Mouse (Mus musculus) thymus, postnatal 25 days (tissue): ENCODE results near the gene Zfp385a.

Experiments
- DNase-seq: peaks from one replicate; pipeline ENCODE4 v3.0.0; 2022

The Zfp385a gene

DNA sequence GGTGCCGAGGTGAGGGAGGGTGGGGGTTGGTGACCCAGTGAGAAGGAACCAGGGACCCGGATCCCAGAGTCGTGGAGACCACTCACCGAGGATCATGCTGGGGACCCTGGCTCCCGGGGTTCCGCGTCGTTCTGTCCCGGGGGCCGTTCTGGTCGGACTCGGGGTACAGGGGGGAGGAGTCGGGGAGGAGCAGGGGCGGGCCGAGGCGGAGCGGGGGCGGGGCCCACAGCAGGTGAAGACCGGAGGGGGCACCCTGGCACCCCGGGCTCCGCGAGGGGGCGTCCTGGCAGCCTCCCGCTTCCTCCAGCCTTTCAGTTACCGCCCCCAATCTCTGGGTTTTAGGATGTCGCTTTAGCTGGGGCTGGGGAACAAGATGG lies at the start of gene Zfp385a:
TSS of gene Zfp385a (minus strand) at position 133 of the 377 bp plus-strand sequence.
- peak; percentile 87 for DNase-seq

DNA sequence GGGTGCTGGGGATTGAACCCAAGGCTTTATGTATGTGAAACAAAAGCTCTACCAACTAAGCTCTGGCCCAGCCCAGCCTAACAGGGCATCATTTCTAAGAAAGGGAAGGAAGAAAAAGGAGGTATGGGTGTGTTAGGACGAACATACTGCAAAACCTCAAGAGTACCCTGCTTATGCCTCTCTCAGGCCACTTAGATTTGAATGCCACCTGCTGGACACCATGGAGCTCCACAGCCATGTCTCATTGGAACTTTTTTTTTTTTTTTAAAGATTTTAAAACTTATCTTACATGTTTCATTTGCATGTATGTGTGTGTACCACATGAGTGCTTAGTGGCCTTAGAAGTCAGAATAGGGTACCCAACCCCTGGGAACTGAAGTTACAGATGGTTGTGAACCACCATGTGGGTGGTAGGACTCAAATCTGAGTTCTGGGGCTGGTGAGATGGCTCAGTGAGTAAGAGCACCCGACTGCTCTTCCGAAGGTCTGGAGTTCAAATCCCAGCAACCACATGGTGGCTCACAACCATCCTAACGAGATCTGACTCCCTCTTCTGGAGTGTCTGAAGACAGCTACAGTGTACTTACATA lies 48.8 kb upstream of the Zfp385a start:
- no peak for DNase-seq

DNA sequence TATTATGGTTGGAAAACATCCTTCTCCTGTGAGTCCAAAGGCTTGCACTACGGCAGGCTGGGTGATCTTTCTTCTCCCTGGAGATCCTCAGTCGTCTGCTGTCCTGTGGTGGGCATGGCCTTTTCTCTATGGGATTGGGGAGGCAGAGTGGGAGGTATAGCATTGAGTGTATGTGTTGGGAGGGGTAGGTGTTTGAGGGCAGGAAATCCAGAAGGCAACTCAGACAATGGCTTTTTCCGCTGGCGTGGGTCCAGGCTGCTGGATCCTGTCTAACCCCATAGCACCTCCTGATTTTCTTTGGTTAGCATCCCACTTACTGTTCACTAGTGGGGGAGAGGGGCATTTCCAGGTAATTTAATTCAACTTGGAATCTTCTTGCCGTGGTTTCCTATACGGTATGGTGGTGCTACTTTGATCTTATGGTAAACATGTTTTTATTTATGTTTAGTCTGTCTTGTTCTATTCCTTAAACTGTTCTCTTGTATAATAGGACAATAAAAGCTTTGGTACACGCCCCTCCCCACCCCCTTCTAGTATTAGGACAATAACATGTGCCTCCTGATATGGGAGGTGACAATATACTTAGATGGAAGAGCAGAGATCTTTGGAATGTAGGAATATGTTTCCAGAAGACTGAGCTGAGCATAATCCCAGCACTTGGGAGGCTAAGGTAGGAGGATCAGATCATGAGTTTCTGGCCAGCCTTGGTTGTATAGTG lies 44.0 kb upstream of the Zfp385a start:
- no peak for DNase-seq

DNA sequence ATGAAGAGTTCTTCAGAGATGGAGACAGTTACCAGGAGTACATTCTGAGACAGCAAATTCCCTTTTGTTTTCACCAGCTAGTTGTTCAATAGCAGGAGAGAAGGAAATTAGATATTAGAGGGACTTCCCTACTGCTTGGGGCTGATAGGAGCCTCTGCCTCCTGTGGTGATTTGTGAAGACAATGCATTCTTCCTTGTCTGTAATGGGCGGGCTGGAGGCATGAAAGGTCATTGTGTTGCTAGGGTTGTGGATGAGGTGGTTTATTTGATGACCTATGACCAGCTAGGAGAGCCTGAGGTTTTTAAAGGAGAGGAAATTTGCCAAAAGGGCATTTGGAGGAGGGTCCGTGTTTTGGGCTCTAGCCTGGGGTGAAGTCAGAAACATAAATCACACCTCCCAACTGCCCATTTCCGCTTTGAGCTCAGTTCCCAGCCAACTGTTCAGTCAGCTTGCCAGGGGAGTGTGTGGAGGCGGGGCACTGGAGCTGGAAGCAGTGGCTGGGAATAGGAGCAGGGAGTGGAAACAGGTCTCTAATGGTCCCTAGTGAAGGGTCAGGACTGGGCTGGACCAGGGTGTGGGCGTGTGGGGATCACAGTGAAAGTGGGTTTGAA lies 43.0 kb upstream of the Zfp385a start:
- DNase-seq: no peak

DNA sequence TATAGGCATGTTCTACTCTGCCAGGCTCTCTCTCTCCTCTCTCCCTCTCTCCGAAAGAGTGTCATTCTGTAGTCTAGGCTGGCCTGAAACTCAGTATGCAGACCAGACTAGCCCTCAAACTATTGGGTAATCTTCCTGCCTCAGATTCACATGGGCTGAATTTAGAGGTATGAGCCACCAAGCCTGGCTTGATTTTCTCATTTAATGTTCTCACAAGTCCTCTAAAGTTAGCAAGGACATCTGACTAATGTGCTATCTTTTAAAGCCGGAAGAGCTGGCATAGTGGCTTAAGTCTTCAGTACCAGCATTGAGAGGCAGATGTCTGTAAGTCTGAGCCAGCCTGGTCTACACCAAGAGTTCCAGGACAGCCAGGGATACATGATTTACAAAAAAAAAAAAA lies 42.2 kb upstream of the Zfp385a start:
- no peak for DNase-seq

DNA sequence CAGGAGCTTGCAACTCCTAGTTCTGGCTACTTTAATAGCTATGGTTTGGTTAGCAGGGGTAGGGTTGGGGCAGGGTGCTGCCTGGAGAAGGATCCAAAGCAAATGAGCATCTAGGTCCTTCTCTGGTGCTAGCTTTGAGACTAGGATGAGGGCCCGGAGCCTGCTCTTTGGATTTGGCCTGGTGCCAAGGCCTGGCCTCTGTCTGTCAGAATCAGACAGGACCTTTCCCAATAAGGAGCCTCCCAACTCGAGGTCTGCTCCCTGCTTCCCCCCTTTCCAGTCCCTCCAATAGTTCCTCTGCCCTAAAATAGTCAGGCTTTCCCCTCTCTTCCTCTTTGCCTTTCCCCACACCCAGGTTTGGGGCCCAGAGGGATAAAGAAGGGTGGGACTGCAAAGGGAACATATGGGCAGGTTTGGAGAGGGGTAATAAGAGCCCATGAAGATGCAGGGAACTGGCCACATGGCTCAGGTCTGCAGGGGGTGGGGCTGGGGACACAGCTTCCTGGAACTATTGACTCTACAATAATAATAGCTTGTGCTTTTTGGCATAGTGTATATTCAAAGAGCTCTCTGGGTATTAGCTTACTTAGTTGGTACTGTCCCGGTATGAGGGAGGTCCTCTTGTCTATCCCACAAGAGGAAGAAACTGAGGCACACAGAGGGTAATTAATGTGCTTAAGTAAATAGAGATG lies 38.9 kb upstream of the Zfp385a start:
- no peak for DNase-seq

DNA sequence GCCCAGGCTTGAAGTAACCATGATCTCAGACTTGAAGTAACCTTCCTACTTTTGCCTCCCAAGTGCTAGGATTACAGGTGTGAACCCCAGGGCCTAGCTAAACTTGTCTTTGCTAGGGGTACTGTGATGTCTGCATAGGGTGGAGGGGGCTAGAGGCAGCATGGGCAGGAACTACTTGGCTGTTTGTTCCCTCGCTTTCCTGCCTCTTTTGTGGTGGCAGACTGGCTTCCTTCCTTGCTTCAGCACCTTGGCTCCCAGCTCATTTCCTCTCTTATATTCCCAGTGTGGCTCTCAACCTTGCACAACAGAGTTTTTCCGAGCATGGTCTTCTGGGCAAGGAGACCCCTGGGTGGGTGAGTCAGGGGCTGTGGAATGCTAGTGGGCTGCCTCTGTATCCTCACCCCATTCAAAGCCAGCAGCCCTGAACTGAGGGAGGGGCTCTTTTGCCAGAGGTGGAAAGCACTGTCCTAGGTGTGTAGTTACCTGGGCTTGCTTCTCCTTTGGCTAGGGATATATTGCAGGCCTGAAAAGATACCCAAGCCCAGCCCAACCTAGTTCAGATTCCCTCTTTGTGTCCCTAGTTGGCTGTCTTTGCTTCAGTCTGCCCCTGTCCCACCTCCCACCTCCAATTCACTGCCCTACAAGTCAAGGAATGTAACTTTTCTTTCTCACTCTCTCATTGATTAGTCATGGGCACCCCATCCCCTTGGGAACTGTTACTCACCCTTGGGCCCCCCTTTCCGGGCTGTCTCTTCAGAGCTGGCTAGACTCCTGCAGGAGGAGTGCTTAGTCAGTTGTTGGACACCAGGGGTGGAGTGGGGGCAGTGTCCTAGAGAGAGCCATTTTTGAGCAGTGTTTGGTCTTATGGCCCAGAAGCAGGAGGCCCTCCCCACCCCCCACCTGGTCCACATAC lies 38.1 kb upstream of the Zfp385a start:
- DNase-seq: no peak

DNA sequence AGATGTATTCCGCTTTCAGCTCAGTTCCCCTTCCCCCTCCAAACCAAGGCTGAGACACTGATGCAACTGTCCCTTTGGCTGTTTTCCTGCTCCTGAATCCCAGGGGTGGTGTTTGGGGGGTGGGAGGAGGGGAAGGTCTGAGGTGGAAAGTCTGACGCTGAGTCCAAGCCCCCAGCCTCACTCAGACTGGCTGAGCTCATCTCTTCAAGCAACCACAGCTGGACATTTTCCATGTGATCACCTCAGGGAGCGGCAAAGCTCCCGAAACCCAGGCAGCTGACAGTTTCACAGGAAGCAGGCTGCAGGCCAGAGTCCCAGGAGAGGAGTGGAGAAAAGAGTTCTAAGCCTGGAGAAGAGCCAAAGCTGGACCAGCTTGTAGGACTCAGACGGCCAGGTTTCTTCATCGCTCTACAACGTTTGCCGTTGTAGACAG lies 37.0 kb upstream of the Zfp385a start:
- no peak for DNase-seq

DNA sequence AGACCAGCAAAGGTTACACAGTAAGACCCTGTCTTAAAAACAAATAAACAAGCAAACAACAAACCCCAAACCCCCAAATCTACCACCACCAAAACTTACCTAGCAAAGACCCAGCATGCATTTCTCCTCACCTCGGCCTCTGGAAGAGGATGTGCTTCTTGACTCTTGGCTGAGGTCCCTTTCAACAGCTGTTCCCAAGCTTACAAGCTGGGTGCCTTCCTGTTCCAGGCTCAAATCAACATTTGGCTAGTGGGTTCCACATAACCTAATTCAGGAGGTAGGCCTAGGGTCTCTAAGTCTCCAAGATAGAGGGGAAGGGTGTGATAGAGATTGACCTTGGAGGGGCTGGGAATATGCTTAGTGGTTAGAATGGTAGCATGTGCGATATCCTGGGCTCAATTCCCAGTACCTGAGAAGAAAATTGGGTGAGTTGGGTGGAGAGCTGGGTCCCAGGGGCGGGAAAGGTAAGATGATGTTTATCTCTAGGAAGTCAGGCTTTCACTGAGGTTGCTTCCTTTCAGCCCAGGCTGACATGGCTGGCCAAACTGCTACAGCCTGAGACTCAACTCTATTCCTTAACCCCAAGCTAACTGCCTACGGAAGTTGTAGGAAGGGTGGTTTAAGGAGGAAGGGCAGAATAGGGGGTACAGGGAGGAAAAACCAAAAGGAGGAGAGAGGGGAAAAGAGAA lies 35.4 kb upstream of the Zfp385a start:
- DNase-seq: no peak

DNA sequence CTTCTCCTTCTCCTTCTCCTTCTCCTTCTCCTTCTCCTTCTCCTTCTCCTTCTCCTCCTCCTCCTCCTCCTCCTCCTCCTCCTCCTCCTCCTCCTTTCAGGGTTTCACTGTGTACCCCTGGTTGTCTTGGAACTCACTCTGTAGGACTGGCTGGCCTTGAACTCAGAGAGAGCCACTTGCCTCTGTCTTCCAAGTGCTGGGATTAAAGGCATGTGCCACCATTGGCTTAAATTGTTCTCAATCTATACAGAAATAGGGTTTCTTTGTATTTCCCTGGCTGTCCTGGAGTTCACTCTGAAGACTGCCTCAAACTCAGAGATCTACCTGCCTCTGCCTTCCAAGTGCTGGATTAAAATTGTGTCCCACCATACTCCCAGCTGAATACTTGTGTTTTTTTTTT lies 32.6 kb upstream of the Zfp385a start:
- DNase-seq: no peak

DNA sequence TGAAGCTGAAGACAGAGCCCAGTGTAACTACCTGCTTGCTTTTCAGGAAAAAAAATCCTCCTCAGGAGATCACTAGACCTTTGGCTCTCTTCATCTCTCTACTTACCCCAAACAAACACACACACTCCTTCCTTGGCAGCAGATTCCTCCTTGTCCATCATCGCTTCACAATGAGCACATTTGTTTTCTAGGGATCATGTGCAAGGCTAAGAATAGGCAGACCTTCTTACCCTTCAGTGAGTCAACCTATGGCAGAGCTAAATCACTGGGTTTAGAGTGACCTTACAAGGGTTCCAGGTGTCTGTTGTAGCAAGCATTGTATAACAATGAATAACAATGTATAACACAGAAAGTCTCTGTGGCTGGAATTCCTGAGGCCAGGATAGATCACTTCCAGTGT lies 31.8 kb upstream of the Zfp385a start:
- DNase-seq: no peak

DNA sequence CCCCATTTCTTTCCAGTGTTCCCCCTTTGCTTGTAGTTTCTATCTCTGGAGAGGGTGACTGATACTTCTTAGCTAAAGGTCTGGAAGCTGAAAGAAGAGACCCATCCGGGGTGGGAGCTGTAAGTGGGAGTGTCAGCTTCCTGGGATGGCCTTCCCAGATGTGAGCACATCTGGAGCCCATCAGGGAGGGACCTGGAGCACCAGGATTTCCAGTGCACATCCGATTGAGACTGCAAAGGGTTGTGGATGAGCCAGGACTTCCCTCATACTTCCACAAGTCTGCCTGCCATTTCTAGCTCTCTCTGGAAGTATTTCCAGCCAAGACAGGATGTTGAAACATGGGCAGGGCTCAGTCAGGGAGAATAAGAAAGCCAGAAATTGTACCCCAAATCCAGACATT lies 31.3 kb upstream of the Zfp385a start:
- no peak for DNase-seq

DNA sequence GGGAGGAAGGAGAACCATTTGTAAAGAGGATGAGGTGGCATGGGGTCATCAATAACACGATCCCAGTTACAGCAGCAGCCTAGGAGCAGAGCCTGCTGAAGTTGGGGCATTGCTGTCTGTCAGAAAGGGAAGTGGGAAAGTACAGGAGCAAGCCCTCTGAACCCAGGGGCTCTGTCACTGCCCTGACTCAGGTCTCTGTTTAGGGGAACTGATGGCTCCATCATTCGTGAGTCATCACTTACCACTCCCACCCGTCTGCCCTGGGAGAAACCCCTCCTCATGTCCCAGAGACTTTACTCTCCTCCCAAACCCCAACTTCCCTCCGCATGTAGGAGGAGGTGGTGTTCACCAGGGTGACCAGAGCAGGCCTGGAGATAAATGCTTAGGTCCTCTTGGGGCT lies 30.6 kb upstream of the Zfp385a start:
- no peak for DNase-seq

DNA sequence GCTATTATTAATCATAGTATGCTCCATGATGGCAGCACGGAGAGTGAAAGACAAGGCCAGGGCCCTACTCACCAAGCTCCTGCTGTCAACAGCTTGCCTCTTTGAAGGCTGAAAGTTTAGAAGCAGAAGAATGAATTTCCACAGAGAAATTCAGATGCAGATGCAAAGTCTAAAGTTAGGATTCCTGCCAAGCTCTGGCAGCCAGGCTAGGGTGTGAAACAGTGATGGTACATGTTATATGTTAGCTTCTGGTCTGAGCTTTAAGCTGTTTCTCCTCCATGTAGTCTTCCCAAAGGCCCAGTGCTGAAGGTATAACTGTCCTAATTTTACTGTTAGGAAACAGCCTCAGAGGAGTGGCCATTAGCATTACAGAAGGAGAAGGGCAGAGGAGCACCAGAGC lies 29.2 kb upstream of the Zfp385a start:
- DNase-seq: no peak

DNA sequence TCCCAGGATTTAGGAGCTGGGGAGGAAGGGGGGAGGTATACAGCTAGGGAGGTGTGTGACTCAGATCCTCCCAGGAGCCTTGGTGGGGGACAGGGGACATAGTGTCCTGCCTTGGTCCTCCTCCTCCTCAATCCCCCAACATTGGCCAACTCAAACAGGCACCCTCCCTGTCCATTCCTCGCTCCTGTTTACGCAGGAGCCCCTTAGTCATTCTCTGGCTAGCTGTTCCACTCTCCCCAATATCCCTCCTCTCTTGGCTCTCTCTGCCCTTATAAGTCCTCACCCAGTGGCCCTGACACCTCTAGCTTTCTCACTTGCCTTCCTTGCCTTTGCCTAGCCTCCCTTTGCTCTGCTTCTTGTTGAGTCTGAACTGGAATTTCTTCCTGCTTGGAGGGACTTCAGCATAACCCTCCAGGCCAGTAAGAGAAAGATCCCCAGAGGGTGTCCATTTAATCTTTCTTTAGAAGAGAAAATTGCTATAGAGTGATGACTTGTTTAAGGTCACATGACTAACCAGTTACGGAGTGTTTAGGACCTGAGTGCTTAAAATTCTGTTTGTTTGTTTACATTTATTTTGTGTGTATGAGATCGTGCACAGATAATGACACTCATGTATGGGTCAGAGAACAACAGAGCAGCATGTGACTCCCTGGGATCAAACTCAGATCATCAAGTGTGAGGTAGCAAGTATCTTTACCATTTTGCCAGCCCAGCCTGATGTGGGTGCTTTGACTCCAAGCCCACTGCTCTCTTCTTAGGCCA lies 28.5 kb upstream of the Zfp385a start:
- no peak for DNase-seq

DNA sequence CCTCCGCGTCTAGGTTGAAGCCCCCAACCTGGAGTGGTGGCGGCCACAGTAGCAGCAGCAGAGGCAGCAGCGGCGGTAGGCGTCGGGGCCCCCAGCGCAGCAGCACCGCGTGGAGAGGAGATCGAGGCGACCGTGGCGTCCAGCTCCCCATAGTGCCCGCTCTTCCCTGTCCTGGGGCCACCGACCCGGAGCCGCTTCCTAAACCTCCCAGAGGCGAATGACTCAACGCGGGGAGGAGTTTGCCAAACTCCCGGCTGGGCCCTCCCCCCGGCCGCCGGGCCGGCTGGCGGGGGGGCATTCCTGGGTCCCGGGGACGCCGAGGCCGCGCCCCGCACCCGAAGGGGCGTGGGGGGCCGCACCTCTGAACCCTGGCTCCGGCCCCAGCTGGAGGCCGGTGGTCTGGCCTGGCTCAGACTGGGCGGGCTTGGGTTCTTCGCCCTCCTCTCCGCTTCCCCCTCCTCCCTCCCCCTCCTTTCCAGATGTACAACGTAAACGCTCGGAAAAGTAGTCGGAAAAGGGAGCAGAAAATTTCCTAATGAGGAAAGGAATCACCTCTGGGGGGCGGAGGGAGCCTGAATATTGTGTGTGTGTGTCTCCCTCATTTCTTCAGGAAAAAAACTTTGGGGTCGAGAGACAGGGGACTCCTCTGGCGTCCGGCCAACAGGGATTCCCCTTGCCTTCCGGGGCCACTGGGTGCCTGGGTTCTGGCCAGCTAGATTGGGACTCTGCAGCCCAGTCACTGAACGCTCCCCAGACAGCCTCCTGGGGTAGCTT lies 26.7 kb upstream of the Zfp385a start, which contains the start of gene Itga5:
TSS of gene Itga5 (minus strand) at position 388 of the 774 bp plus-strand sequence.
- peak; percentile 14 for DNase-seq

DNA sequence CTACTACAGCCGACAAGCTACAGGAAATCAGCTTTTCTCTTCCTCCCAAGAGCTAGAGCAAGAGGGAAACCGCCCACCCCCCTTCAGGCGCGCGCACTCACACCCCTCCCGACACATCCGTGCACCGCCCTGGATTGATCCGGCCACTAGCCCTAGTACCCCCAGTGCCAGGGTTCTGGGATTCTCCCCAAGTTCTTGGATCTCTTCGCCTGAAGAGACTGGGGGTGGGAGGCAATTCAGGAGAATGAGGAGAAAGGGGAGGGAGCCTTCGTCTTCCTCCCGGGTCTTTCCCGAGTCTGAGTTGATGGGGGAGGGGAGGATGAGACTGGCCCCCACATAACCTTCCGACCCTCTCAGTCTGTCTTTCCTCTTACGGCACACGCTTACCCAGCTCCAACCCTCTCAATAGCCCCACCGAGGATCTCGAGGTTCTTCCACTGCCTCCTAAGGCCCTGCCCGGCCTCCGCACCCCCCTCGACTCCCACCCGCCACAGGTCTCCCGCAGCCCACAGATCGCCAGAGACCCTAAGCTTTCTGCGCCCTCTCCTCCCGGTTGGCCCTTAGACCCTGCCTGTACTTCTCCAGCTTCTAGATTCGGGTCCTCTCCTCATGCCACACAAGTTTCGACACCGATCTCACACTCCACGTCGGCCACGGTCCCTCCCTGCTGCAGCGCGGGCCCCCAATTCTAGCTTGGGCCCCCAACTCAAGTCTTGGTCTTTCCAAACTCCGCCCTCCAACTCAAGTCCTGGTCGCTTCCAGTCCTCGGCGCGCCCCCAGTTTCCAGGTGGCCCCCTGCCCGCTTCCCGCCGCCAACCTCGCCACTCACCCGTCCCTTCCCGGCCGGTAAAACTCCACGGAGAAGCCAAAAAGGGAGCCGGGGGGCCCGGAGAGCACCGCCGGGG lies 25.8 kb upstream of the Zfp385a start:
- peak; percentile 78 for DNase-seq

DNA sequence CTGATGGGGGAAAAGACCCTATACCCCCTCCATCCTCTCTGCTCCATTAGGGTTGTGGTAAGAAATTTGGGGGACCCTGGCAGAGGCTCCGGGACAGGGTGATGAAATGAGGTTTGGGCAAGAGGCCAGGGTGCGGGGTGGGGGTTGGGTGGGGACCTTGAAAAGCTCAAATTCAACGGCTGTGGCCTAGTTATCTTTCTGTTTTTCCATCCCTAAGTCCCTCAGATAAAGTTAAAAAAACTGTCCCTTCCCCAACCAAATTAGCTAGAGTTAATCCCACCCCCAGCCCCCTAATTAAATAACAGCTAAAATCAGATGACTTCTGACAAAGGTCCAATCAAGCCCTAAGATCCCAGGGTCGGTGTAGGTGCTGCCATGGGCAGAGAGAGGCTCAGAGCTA lies 24.9 kb upstream of the Zfp385a start:
- DNase-seq: no peak

DNA sequence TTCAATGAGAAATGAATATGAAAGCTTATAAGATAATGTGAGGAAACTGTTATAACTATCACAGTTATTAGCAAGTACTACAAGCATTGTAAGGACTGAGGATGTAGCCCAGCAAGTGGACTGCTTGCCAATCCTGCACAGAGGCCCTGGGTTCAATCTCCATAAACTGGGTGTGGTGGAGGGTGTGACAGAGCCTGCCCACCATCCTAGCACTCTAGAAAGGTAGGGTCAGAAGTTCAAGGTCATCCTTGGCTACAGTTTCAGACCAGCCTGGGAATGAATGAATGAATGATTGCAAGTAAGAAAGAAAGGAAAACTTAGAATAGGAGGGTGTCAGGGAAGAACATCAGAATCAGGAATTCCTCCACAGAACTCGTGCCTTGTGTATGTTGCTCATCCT lies 23.9 kb upstream of the Zfp385a start:
- no peak for DNase-seq
